ENCODE assay signal across 1 mouse cellular context in the genomic region with DNA sequence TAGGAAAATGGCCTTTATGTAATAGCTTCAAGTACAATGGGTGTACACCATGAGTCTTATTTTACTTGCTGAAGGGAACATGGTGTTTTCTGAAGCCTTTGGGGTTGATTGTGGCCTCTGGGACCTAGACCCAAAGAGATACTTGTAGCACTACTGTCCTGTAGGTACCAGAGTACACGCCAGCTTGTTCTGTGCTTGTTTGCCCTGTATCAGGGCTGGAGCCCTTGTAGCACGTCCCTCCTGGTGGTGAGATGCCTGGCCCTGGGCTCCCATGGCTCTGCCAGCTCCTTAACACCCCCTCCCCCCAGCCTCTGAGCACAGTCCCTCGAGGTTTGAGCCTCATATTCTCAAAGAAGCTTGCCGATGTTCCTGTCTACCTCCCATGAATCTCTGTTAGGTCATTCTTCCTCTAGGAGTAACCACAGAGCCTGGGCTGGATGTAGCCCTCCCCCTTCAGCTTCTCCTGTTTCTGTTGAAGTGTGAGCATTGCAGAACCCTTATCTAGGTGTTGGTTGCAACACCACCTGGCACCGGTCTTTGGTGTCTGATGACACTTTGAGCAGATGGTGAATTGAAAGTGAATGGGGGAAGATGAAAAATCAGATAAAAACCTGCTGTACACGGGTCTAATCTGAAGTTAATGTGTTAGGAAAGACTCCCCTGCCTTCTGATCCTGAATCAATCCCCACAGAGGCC.
TF ChIP-seq lines count a peak whose summit lies in the region.

No protein-coding gene starts in this region.

TF ChIP-seq in CH12.LX, 34 proteins besides CTCF, POLR2A, EP300 and RAD21:
- no peak for TF ChIP-seq TBP (conservative IDR thresholded peaks at IDR 0.05; ENCODE audit: low read depth, low read length)
- TF ChIP-seq ZMIZ1 (IDR thresholded peaks at IDR 0.05; ENCODE audit: low read depth, low read length), result no peak
- no peak for TF ChIP-seq MEF2A (IDR thresholded peaks at IDR 0.05; ENCODE audit: borderline replicate concordance, low read depth, low read length)
- TF ChIP-seq NELFE (IDR thresholded peaks at IDR 0.05; ENCODE audit: low read depth, low read length), result no peak
- TF ChIP-seq POLR2AphosphoS2 (IDR thresholded peaks at IDR 0.05; ENCODE audit: low read depth, low read length), result no peak
- TF ChIP-seq CHD1 (IDR thresholded peaks at IDR 0.05; ENCODE audit: low read depth, low read length), result no peak
- TF ChIP-seq RCOR1 (conservative IDR thresholded peaks at IDR 0.05; ENCODE audit: low read depth, low read length), result no peak
- no peak for TF ChIP-seq TCF12 (IDR thresholded peaks at IDR 0.05; ENCODE audit: low read depth, low read length)
- no peak for TF ChIP-seq CHD2 (IDR thresholded peaks at IDR 0.05; ENCODE audit: low read length)
- no peak for TF ChIP-seq MYC (IDR thresholded peaks at IDR 0.05; ENCODE audit: low read depth, low read length)
- TF ChIP-seq BHLHE40 (IDR thresholded peaks at IDR 0.05; ENCODE audit: low read depth, low read length), result no peak
- no peak for TF ChIP-seq USF1 (IDR thresholded peaks at IDR 0.05; ENCODE audit: low read depth, low read length)
- no peak for TF ChIP-seq SIN3A (IDR thresholded peaks at IDR 0.05; ENCODE audit: low read length)
- TF ChIP-seq NRF1 (IDR thresholded peaks at IDR 0.05; ENCODE audit: low read depth, low read length), result no peak
- no peak for TF ChIP-seq ELF1 (IDR thresholded peaks at IDR 0.05; ENCODE audit: low read depth, low read length)
- no peak for TF ChIP-seq JUN (IDR thresholded peaks at IDR 0.05; ENCODE audit: insufficient read depth, low read depth, low read length)
- TF ChIP-seq USF2 (conservative IDR thresholded peaks at IDR 0.05; ENCODE audit: low read depth, low read length), result no peak
- no peak for TF ChIP-seq GABPA (IDR thresholded peaks at IDR 0.05; ENCODE audit: insufficient replicate concordance, low read depth, low read length)
- TF ChIP-seq JUND (conservative IDR thresholded peaks at IDR 0.05; ENCODE audit: low read depth, low read length), result no peak
